Mouse (Mus musculus) myocyte (in vitro differentiated cells): ENCODE results near the gene Atg16l1.

Experiments
- E2F4 ChIP-seq: IDR thresholded peaks from one replicate; pipeline ENCODE4 v1.6.1; 2011; ENCODE audit warnings: mild to moderate bottlenecking, control low read depth, moderate library complexity; ENCODE audit not compliant: insufficient read depth
- MAX ChIP-seq: IDR thresholded peaks from one replicate; pipeline ENCODE4 v1.6.1; 2011; ENCODE audit warnings: low read depth, mild to moderate bottlenecking, control low read depth
- MYOD1 ChIP-seq, 3 experiments: IDR thresholded peaks; one replicate each; pipeline ENCODE4 v1.6.1; 2011; ENCODE audit warnings: control low read depth in 2 of 3, low read depth in 2 of 3, mild to moderate bottlenecking in 2 of 3, moderate library complexity in 1 of 3; ENCODE audit not compliant: insufficient read length in 2 of 3, control insufficient read depth in 1 of 3
- MYOG ChIP-seq, 3 experiments: IDR thresholded peaks; one replicate each; pipeline ENCODE4 v1.6.1; 2011; ENCODE audit warnings: control low read depth in 2 of 3, low read depth in 2 of 3, mild to moderate bottlenecking in 2 of 3; ENCODE audit not compliant: insufficient read length in 2 of 3, control insufficient read depth in 1 of 3, insufficient read depth in 1 of 3
- POLR2A ChIP-seq: IDR thresholded peaks from one replicate; pipeline ENCODE4 v1.6.1; 2011; ENCODE audit warnings: low read depth, mild to moderate bottlenecking, control low read depth, moderate library complexity; ENCODE audit not compliant: insufficient read length
- POLR2AphosphoS2 ChIP-seq: IDR thresholded peaks from one replicate; pipeline ENCODE4 v1.6.1; 2011; ENCODE audit warnings: low read depth, control low read depth; ENCODE audit not compliant: insufficient read length
- REST ChIP-seq: IDR thresholded peaks from one replicate; pipeline ENCODE4 v1.6.1; 2011; ENCODE audit warnings: mild to moderate bottlenecking, control low read depth, moderate library complexity; ENCODE audit not compliant: insufficient read depth, insufficient read length
- TCF12 ChIP-seq: IDR thresholded peaks from one replicate; pipeline ENCODE4 v1.6.1; 2011; ENCODE audit warnings: mild to moderate bottlenecking, control low read depth; ENCODE audit not compliant: poor library complexity, insufficient read depth, severe bottlenecking
- USF1 ChIP-seq: IDR thresholded peaks from one replicate; pipeline ENCODE4 v1.6.1; 2011; ENCODE audit warnings: low read depth, mild to moderate bottlenecking, control low read depth, moderate library complexity

GRCm38 (mm10) chr1:87803576-87803975 lies 47.9 kb downstream of the Atg16l1 start, which contains the start of gene Sag:
- no peak for TF ChIP-seq MYOG (IDR thresholded peaks at IDR 0.05; ENCODE audit: control insufficient read depth in 1 of 3, insufficient read depth in 1 of 3, insufficient read length in 2 of 3, low read depth in 2 of 3)
- no peak for TF ChIP-seq POLR2A
- TF ChIP-seq REST, result no peak
- TF ChIP-seq MYOD1 (IDR thresholded peaks at IDR 0.05; ENCODE audit: control insufficient read depth in 1 of 3, insufficient read length in 2 of 3, low read depth in 2 of 3), result no peak
- TF ChIP-seq E2F4, result no peak
- TF ChIP-seq POLR2AphosphoS2, result no peak
- no peak for TF ChIP-seq USF1
- no peak for TF ChIP-seq MAX
- no peak for TF ChIP-seq TCF12
